Mouse (Mus musculus) forebrain, embryonic 12.5 days (tissue): ENCODE data around the gene Hmgb3. TPM values are rescaled to one million over a fixed set of nuclear protein-coding genes. Genes with fewer than 3 reads are reported as not detected.
"Not testable (repeated sequence)": the region's sequence is repeated elsewhere in the genome, so short reads cannot be mapped to it uniquely, and the experiment has no call there.

Experiments
- ATAC-seq: fragments of 200-750 bp; cut with Nextera tagmentation; 2 replicates; pipeline ENCODE4 v1.8.0; 2017; ENCODE audit warnings: moderate TSS enrichment; ENCODE audit not compliant: low FRiP score
- H3K27ac ChIP-seq: fragments of 300-500 bp; sonication (generic); 2 replicates; pipeline ENCODE4 v1.5.1; 2016; ENCODE audit warnings: mild to moderate bottlenecking
- H3K27me3 ChIP-seq: fragments of 300-500 bp; sonication (generic); 2 replicates; pipeline ENCODE4 v1.6.1; 2016; ENCODE audit warnings: mild to moderate bottlenecking
- H3K36me3 ChIP-seq: fragments of 300-500 bp; sonication (generic); replicated peaks from 2 replicates; pipeline ENCODE4 v1.6.1; 2016; ENCODE audit warnings: mild to moderate bottlenecking
- H3K4me1 ChIP-seq: fragments of 300-500 bp; sonication (generic); 2 replicates; pipeline ENCODE4 v1.6.1; 2016
- H3K4me2 ChIP-seq: fragments of 300-500 bp; sonication (generic); 2 replicates; pipeline ENCODE4 v1.6.1; 2016; ENCODE audit warnings: mild to moderate bottlenecking, moderate library complexity
- H3K4me3 ChIP-seq: fragments of 300-500 bp; sonication (generic); replicated peaks from 2 replicates; pipeline ENCODE4 v1.5.1; 2016; ENCODE audit warnings: mild to moderate bottlenecking
- H3K9ac ChIP-seq: fragments of 300-500 bp; sonication (generic); 2 replicates; pipeline ENCODE4 v1.6.1; 2016; ENCODE audit warnings: mild to moderate bottlenecking
- H3K9me3 ChIP-seq: fragments of 300-500 bp; sonication (generic); 2 replicates; pipeline ENCODE4 v1.6.1; 2016
- WGBS: fragments of 180-500 bp; shearing (Covaris S2); methylation state at CpG from one replicate; pipeline ENCODE4 v1.1.7; 2016; 5-methylcytosine and 5-hydroxymethylcytosine counted together
- polyA plus RNA-seq: library from polyadenylated mRNA; unstranded; fragments of >200 nt; fragmentation: Nextera tagmentation; extraction: Ambion mirVana; gene quantifications from 2 replicates; pipeline ENCODE4 v1.2.1, GENCODE M21; 2016

The Hmgb3 gene
- polyA plus RNA-seq = 808 and 853 TPM in 2 replicates

DNA sequence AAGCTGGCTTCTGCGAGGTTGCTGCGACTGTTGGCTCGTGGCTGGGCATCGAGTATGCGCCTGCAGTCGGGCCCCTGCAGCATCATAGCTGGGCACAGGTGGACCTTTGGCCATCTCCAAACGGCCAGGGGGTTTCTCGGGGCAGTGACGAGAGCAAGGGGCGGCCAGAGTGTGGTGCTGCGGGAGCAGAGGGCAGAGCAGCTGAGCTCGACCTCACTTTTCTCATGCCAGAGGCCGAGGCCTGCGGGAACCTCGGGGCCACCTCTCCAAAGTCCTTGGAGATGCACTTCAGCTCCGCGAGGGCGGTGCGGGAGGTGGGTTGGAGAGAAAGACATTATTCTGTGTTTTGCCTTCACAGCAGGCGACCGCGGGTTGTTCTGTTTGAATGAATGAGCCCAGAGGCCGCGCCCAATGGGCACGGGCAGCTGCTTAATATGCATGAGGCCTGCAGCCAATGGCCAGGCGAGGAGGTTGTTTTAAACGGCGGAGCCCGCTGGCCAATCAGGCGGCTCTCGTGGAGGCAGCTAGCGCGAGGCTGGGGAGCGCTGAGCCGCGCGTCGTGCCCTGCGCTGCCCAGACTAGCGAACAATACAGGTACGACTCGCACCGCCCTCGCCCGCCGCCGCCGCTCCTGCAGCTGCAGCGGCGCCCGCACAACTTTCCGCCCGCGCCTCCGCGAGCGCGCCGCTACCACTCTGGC lies at the start of gene Hmgb3:
Gene Hmgb3 (plus strand): TSS at position 504 of the 700 bp plus-strand sequence.
- peak within 1 kb of the TSS; percentile 97 for H3K9ac ChIP-seq
- no peaks in the 10 kb centered on the region; the same call in 1 of the 2 replicates for H3K9me3 ChIP-seq
- H3K4me3 ChIP-seq = peak within 1 kb of the TSS; percentile 73
- WGBS = 29% methylated on average over 59 of the region's 59 CpGs
- ATAC-seq = peak; percentile 97
- 0 out of 2 replicates have a peak, but pooled peaks cover 3% of the 10 kb centered on the region for H3K27me3 ChIP-seq
- H3K36me3 ChIP-seq = peaks cover 8% of the 10 kb centered on the region
- H3K4me2 ChIP-seq = peak within 1 kb of the TSS; percentile 55
- H3K27ac ChIP-seq = peak within 1 kb of the TSS; percentile 98
- H3K4me1 ChIP-seq = no peaks in the 10 kb centered on the region

DNA sequence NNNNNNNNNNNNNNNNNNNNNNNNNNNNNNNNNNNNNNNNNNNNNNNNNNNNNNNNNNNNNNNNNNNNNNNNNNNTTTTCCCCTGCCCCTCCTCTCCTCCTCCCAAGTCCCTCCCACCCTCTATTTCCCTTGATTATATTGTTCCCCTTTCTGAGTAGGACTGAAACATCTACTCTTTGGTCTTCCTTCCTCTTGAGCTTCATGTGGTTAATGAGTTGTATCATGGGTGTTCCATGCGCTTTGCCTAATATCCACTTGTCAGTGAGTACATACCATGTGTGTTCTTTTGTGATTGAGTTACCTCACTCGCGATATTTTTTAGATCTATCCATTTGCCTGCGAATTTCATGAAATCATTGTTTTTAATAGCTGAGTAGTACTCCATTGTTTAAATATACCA lies 49.1 kb upstream of the Hmgb3 start:
- not testable (repeated sequence) for H3K9ac ChIP-seq, H3K4me3 ChIP-seq, H3K9me3 ChIP-seq, H3K36me3 ChIP-seq, H3K4me2 ChIP-seq, H3K27me3 ChIP-seq, H3K27ac ChIP-seq, H3K4me1 ChIP-seq, ATAC-seq
- 94% methylated on average over 4 of the region's 4 CpGs for WGBS

GRCm38 (mm10) chrX:71519252-71519651 lies 36.5 kb upstream of the Hmgb3 start:
- no peak for ATAC-seq
- no peak overlapping the region for H3K9ac ChIP-seq
- H3K27ac ChIP-seq = no peak overlapping the region
- no peaks in the 10 kb centered on the region for H3K36me3 ChIP-seq
- no peaks in the 10 kb centered on the region for H3K9me3 ChIP-seq
- H3K4me2 ChIP-seq = no peak overlapping the region
- WGBS = 79% methylated on average over 4 of the region's 4 CpGs
- no peak overlapping the region for H3K4me3 ChIP-seq
- H3K27me3 ChIP-seq = no peaks in the 10 kb centered on the region
- H3K4me1 ChIP-seq = no peaks in the 10 kb centered on the region

DNA sequence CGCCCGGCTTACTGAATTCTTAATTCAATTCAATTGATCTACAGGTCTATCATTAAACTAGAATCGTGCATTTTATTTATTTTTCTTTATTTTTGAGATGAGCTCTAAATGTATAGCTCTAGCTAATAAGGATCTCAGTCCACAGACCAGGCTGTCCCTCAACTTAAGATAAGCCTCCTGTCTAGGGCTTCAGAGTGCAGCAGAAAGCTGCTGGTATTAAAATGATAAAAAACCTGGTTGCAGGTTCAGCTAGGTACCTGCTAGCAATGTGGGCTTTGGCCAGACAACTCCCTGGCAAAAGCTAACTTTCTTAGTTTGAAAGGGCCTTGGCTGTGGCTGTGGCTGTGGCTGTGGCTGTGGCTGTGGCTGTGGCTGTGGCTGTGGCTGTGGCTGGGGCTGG lies 32.8 kb upstream of the Hmgb3 start:
- 88% methylated on average over 3 of the region's 3 CpGs for WGBS
- Histone ChIP-seq H3K4me2 (no peak overlapping the region), H3K36me3 (no peaks in the 10 kb centered on the region), H3K9ac (no peak overlapping the region), H3K9me3 (no peaks in the 10 kb centered on the region), H3K4me1 (no peaks in the 10 kb centered on the region), H3K27me3 (no peaks in the 10 kb centered on the region), H3K4me3 (no peak overlapping the region), H3K27ac (no peak overlapping the region)
- no peak for ATAC-seq

DNA sequence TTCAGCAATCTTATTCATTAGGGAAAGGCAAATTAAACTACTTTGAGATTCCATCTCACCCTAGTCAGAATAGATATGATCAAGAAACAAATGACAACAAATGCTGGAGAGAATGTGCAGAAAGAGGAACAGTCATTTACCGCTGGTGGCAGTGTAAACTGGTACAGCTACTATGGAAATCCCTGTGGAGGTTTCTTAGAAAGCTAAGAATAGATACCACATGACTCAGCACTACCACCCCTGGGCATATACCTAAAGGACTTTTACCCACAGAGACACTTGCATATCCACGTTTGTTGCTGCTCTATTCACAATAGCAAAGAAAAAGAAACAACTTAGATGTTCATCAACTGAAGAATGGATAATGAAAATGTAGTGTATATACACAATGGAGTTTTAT lies 31.4 kb upstream of the Hmgb3 start:
- Histone ChIP-seq H3K4me1 (no peaks in the 10 kb centered on the region), H3K36me3 (no peaks in the 10 kb centered on the region), H3K9me3 (no peaks in the 10 kb centered on the region), H3K4me2 (no peak overlapping the region), H3K27me3 (no peaks in the 10 kb centered on the region), H3K4me3 (no peak overlapping the region), H3K27ac (no peak overlapping the region), H3K9ac (no peak overlapping the region)
- no peak for ATAC-seq
- WGBS = 63% methylated on average over 2 of the region's 2 CpGs

- ATAC-seq = no peak
- no peaks in the 10 kb centered on the region for H3K27me3 ChIP-seq
- no peak overlapping the region for H3K9ac ChIP-seq
- H3K4me3 ChIP-seq = no peak overlapping the region
- no peak overlapping the region for H3K4me2 ChIP-seq
- no peak overlapping the region for H3K27ac ChIP-seq
- H3K9me3 ChIP-seq = no peaks in the 10 kb centered on the region
- H3K4me1 ChIP-seq = no peaks in the 10 kb centered on the region
- 80% methylated on average over 3 of the region's 3 CpGs for WGBS
- H3K36me3 ChIP-seq = no peaks in the 10 kb centered on the region
Measured at GRCm38 (mm10) chrX:71525593-71526299, 30.0 kb upstream of the Hmgb3 start.

DNA sequence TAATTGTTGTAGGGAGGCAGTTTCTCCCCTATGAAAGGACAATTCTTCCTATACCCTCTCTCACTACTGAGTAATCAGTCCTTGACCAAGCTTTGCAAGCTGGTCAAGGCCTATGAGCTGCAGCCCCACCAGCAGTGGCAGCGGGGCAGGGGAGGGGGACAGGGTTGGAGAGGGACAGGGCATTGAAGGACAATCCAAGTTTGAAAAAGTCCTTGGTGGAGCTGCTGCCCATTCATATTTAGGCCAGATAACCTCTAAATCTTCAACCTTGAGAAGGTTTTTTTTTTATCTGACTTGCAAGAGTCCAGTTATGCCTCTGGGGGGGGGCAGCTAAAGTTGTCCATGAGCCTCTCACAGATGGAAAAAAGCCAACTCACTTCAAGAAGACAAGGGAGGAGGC lies 28.3 kb upstream of the Hmgb3 start:
- no peak overlapping the region for H3K27ac ChIP-seq
- H3K36me3 ChIP-seq = no peaks in the 10 kb centered on the region
- no peak overlapping the region for H3K9ac ChIP-seq
- ATAC-seq = no peak
- H3K27me3 ChIP-seq = no peaks in the 10 kb centered on the region
- no peak overlapping the region for H3K4me2 ChIP-seq
- 87% methylated on average over 1 of the region's 1 CpGs for WGBS
- no peaks in the 10 kb centered on the region for H3K4me1 ChIP-seq
- H3K4me3 ChIP-seq = no peak overlapping the region
- no peaks in the 10 kb centered on the region for H3K9me3 ChIP-seq

GRCm38 (mm10) chrX:71528150-71528549 lies 27.6 kb upstream of the Hmgb3 start:
- H3K4me3 ChIP-seq = no peak overlapping the region
- no peak overlapping the region for H3K9ac ChIP-seq
- WGBS = 66% methylated on average over 3 of the region's 3 CpGs
- no peak overlapping the region for H3K4me2 ChIP-seq
- no peaks in the 10 kb centered on the region for H3K9me3 ChIP-seq
- no peaks in the 10 kb centered on the region for H3K27me3 ChIP-seq
- ATAC-seq = no peak
- H3K4me1 ChIP-seq = no peaks in the 10 kb centered on the region
- H3K27ac ChIP-seq = no peak overlapping the region
- H3K36me3 ChIP-seq = no peaks in the 10 kb centered on the region

DNA sequence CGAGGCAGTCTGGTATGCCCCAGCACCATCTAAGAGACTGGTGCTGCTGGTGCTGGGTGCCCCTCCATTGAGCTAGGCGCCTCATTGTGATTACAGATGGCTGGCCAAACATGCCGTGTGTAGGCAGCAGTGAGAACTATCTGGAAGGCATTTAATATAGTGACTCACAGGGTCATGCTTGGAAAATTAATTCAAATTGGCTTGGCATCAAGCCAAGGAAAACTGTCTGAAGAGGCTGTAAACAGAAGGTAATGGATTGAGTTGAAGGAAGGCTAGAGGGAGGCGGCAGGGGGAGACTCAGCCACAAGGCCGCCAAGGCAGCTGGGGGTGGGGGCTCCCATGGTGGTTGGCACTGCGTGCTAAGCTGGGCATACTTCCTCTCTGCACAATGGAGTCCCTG lies 27.1 kb upstream of the Hmgb3 start:
- Histone ChIP-seq H3K27me3 (no peaks in the 10 kb centered on the region), H3K4me3 (no peak overlapping the region), H3K9me3 (no peaks in the 10 kb centered on the region), H3K9ac (no peak overlapping the region), H3K36me3 (no peaks in the 10 kb centered on the region), H3K27ac (no peak overlapping the region), H3K4me2 (no peak overlapping the region), H3K4me1 (no peaks in the 10 kb centered on the region)
- WGBS = 47% methylated on average over 6 of the region's 6 CpGs
- ATAC-seq = peak; percentile 80

DNA sequence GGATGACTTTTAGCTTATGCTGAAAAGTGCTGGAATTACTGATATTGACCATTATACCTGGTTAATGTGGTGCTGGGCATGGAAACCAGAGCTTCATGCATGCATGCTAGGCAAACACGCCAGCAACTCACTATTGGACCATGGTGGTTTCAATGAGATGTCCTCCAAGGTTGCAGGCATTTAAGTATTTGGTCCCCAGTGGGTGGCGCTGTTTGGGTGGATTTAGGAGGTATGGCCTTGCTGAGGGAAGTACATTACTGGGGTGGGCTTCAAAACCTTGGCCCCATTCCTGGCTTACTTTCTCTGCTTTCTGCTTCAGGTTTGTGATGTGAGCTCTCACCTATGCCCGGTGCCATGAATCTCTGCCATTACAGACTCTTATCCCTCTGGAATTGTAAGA lies 23.1 kb upstream of the Hmgb3 start:
- Histone ChIP-seq H3K4me1 (no peaks in the 10 kb centered on the region), H3K9me3 (no peaks in the 10 kb centered on the region), H3K9ac (no peak overlapping the region), H3K4me3 (no peak overlapping the region), H3K27ac (no peak overlapping the region), H3K27me3 (no peaks in the 10 kb centered on the region), H3K36me3 (no peaks in the 10 kb centered on the region), H3K4me2 (no peak overlapping the region)
- WGBS = 67% methylated on average over 3 of the region's 3 CpGs
- no peak for ATAC-seq

DNA sequence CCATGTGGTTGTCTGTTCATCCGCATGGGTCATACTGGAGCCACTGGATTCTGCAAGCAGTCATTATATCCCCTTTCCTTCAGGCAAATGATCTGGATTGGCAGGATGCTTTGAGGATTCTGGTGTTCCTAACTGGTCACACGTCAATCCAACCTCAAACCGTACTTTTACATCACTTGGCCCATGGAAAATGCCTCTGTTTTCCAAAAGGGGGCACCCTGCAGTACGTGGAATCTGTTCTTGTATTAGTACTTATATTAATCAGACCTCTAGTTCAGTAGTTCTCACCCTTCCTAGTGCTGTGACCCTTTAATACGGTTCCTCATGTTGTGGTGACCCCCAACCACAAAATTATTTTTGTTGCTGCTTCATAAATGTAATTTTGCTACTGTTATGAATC lies 21.6 kb upstream of the Hmgb3 start:
- WGBS = 77% methylated on average over 5 of the region's 5 CpGs
- no peak overlapping the region for H3K27ac ChIP-seq
- H3K36me3 ChIP-seq = no peaks in the 10 kb centered on the region
- no peaks in the 10 kb centered on the region for H3K4me1 ChIP-seq
- no peak for ATAC-seq
- no peak overlapping the region for H3K4me3 ChIP-seq
- H3K27me3 ChIP-seq = no peaks in the 10 kb centered on the region
- H3K9me3 ChIP-seq = no peaks in the 10 kb centered on the region
- H3K4me2 ChIP-seq = no peak overlapping the region
- no peak overlapping the region for H3K9ac ChIP-seq

- no peak for ATAC-seq
- H3K9me3 ChIP-seq = no peaks in the 10 kb centered on the region
- no peaks in the 10 kb centered on the region for H3K27me3 ChIP-seq
- no peaks in the 10 kb centered on the region for H3K4me1 ChIP-seq
- no peaks in the 10 kb centered on the region for H3K36me3 ChIP-seq
- 60% methylated on average over 2 of the region's 2 CpGs for WGBS
- H3K4me3 ChIP-seq = no peak overlapping the region
- no peak overlapping the region for H3K4me2 ChIP-seq
- H3K27ac ChIP-seq = no peak overlapping the region
- no peak overlapping the region for H3K9ac ChIP-seq
Measured at GRCm38 (mm10) chrX:71537791-71538190, 17.9 kb upstream of the Hmgb3 start.
